Mouse (Mus musculus) liver, adult 2 months (tissue): ENCODE measurements around the gene Stk10.

ENCODE experiments used
- CTCF ChIP-seq: fragments of 200-500 bp; IDR thresholded peaks from 2 replicates; pipeline ENCODE4 v1.5.1; 2011; ENCODE audit warnings: low read depth, low read length, control low read depth
- POLR2A ChIP-seq: fragments of 200-500 bp; IDR thresholded peaks from 2 replicates; pipeline ENCODE4 v1.6.1; 2011; ENCODE audit warnings: low read length, control low read depth; ENCODE audit not compliant: insufficient read depth; ENCODE audit errors: extremely low read depth

DNA sequence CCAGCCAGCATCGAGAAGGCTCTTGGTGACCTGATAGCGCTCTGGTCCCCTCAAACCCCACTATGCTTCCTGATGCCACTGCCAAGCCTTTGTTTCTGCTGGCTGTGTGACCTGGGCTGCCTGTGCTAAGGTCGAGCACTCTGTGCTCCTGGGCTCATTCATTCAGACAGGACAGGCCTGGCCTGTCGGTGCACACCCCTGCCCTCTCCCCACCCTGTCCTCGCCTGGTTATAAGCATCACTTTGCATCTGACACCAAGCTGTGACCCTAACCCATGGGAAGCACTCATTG is 43.6 kb downstream of the Stk10 start:
- TF ChIP-seq POLR2A, result no peak
- TF ChIP-seq CTCF, result no peak
